Mouse (Mus musculus) spleen, embryonic (tissue): ENCODE measurements around the gene Wbp1.

Experiments used
- CTCF ChIA-PET: fragments of 350-600 bp; sonication (Branson Sonifier 250); formaldehyde crosslinking; loops from one replicate; lab custom pipeline; 2022; lab: Charles Lee

The Wbp1 gene

GRCm38 (mm10) chr6:83120930-83121862 is at the start of gene Wbp1:
Gene Wbp1, minus strand, starts transcription at chr6:83121559.
- CTCF ChIA-PET: interaction anchor here (0.5 to 1.1 kb wide), 4 partner anchors 71 to 712 kb away, joined by 3 read pairs; no protein-coding TSS in a partner anchor

- CTCF ChIA-PET: no interaction called here
Observed at GRCm38 (mm10) chr6:83171063-83171462, 49.7 kb upstream of the Wbp1 start.

- CTCF ChIA-PET: interaction anchor here (0.6 kb wide), 1 partner anchor 31 kb away, joined by 4 read pairs; no protein-coding TSS in a partner anchor
Observed at GRCm38 (mm10) chr6:83169872-83170271, 48.5 kb upstream of the Wbp1 start.

- CTCF ChIA-PET: no interaction called here
Observed at GRCm38 (mm10) chr6:83166243-83166630, 44.9 kb upstream of the Wbp1 start.

- CTCF ChIA-PET: no interaction called here
Observed at GRCm38 (mm10) chr6:83165607-83166242, 44.4 kb upstream of the Wbp1 start, which contains the start of gene Dctn1. Gene Dctn1, plus strand, starts transcription at chr6:83165920.

GRCm38 (mm10) chr6:83165026-83165606 is 43.8 kb upstream of the Wbp1 start:
- CTCF ChIA-PET: no interaction called here

GRCm38 (mm10) chr6:83162701-83163100 is 41.3 kb upstream of the Wbp1 start:
- CTCF ChIA-PET: no interaction called here

GRCm38 (mm10) chr6:83161921-83162641 is 40.7 kb upstream of the Wbp1 start:
- CTCF ChIA-PET: no interaction called here

- CTCF ChIA-PET: no interaction called here
Observed at GRCm38 (mm10) chr6:83161442-83161841, 40.1 kb upstream of the Wbp1 start.

- CTCF ChIA-PET: interaction anchor here (0.7 kb wide), 2 partner anchors 54 to 169 kb away, joined by 3 to 18 read pairs; no protein-coding TSS in a partner anchor
Observed at GRCm38 (mm10) chr6:83159456-83159855, 38.1 kb upstream of the Wbp1 start.

GRCm38 (mm10) chr6:83156259-83156684 is 34.9 kb upstream of the Wbp1 start, which contains the start of the genes Wdr54 and 1700003E16Rik:
Gene Wdr54, minus strand, starts transcription at chr6:83156397.
Gene 1700003E16Rik, plus strand, starts transcription at chr6:83156404.
- CTCF ChIA-PET: interaction anchor here (0.7 kb wide), 1 partner anchor 442 kb away, joined by 8 read pairs; no protein-coding TSS in a partner anchor

- CTCF ChIA-PET: interaction anchor here (0.7 kb wide), 2 partner anchors 9 to 441 kb away, joined by 8 to 13 read pairs; no protein-coding TSS in a partner anchor
Observed at GRCm38 (mm10) chr6:83155552-83156238, 34.3 kb upstream of the Wbp1 start.

GRCm38 (mm10) chr6:83153485-83153884 is 32.1 kb upstream of the Wbp1 start:
- CTCF ChIA-PET: no interaction called here

GRCm38 (mm10) chr6:83153038-83153437 is 31.7 kb upstream of the Wbp1 start:
- CTCF ChIA-PET: no interaction called here

- CTCF ChIA-PET: no interaction called here
Observed at GRCm38 (mm10) chr6:83151721-83152120, 30.4 kb upstream of the Wbp1 start.

GRCm38 (mm10) chr6:83147280-83147679 is 25.9 kb upstream of the Wbp1 start:
- CTCF ChIA-PET: no interaction called here

- CTCF ChIA-PET: interaction anchor here (1.0 kb wide), 1 partner anchor 149 kb away, joined by 3 read pairs; no protein-coding TSS in a partner anchor
Observed at GRCm38 (mm10) chr6:83145805-83146204, 24.4 kb upstream of the Wbp1 start.

- CTCF ChIA-PET: interaction anchor here (1.0 kb wide), 1 partner anchor 149 kb away, joined by 3 read pairs; no protein-coding TSS in a partner anchor
Observed at GRCm38 (mm10) chr6:83145209-83145608, 23.9 kb upstream of the Wbp1 start.

GRCm38 (mm10) chr6:83142886-83143285 is 21.5 kb upstream of the Wbp1 start:
- CTCF ChIA-PET: no interaction called here

- CTCF ChIA-PET: no interaction called here
Observed at GRCm38 (mm10) chr6:83142211-83142731, 20.9 kb upstream of the Wbp1 start.
